Mouse (Mus musculus) megakaryocyte, adult 5-6 weeks (primary cell): ENCODE data around the gene Cs. TPM values are rescaled to one million over a fixed set of nuclear protein-coding genes. Genes with fewer than 3 reads are reported as not detected.

Experiments
- ATAC-seq: 2 replicates; pipeline ENCODE4 v1.8.0; 2016; ENCODE audit warnings: mild to moderate bottlenecking, inconsistent platforms; ENCODE audit not compliant: poor library complexity, severe bottlenecking
- total RNA-seq, 2 experiments: library from RNA; stranded (forward) in 1 of 2; stranded (reverse) in 1 of 2; fragments of 153-499, 151-499 nt in 1 of 2; fragments of 221-1000, 200-1000 nt in 1 of 2; gene quantifications; 2 replicates each; pipeline versions ENCODE4 v1.2.3 to v1.2.4; 2015 to 2017

Gene Cs
- total RNA-seq, 2 experiments from 2014 or later: 95.0 to 160 TPM

DNA sequence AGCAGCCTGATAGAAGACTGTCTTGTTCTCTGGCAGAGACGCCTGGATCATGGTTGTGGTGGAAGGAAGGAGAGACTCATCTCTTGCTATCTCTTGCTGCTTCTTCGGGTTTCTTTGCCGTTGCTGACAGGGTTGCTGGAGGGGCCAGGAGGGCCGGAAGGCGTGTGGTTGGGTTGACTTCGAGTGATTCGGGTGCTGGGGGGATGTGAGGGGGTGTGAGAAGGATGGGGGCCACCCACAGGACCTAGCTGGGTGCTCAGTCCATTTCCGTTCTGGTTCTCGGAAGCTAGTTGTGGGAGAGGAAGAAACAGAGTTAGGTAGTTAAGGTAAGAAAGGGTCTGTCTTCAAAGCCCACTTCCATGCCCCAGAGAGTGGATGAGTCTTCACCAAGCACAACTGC lies 64.1 kb downstream of the Cs start:
- ATAC-seq: no peak

DNA sequence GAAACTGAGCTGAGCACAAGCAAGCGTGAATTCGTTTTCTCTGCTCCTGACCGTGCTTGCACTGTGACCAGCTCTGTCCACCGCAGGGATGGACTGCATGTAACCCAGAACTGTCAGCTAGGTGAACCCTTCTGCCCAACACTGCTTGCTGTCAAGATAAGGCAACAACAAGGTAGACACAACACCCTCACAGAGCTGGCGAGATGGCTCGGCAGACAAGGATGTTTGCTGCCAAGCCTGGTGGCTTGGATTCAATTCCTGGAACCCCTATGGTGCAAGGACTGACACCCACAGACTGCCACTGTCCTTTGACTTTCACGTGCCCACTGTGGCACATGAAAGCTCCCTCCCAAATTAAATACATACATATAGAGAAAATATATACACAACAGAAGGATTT lies 66.4 kb downstream of the Cs start:
- ATAC-seq: no peak

DNA sequence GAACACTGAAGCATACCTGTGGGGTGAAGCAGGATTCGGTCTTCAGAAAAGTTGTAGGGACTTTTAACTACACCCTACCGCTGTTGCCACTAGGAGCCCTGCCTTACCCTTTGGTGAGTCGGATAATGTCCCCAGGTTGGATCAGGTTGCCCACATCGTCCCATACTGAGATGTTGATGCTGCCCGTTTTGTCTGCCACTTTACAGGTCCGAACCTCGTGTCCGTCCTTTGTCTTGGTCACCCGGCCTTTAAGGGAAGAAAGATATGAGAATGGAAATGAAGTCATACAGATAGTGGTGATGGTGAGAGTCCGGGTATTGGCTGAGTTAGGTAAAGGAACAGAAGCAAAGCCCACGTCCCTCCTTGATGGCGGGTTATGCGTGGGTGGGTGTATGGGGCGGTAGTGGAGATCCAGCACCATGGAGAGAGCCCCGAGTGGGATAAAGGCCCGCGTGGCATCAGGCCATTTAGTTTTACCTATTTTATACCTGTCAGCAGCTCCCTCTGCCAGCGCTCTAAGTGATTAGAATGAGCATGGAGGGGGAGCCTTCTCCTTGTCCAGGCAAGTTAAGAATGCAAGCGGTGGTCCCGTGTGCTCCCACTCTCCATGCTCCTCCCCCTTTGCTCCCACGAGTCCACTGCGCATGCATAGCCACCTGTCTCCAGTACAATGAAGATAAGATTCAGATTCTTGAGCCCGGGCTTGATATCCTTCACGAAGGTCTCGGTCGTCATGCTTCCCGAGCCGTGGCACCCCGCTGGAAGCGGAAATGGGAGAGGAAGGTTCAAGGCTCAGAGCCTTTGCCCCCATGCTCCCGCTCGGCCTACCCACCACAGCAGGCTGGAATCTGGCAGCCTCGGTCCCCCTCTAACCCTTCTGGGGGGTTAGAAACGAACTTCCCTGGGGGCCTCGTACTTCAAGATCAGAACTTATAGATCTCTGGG lies 71.3 kb downstream of the Cs start:
- ATAC-seq: no peak

DNA sequence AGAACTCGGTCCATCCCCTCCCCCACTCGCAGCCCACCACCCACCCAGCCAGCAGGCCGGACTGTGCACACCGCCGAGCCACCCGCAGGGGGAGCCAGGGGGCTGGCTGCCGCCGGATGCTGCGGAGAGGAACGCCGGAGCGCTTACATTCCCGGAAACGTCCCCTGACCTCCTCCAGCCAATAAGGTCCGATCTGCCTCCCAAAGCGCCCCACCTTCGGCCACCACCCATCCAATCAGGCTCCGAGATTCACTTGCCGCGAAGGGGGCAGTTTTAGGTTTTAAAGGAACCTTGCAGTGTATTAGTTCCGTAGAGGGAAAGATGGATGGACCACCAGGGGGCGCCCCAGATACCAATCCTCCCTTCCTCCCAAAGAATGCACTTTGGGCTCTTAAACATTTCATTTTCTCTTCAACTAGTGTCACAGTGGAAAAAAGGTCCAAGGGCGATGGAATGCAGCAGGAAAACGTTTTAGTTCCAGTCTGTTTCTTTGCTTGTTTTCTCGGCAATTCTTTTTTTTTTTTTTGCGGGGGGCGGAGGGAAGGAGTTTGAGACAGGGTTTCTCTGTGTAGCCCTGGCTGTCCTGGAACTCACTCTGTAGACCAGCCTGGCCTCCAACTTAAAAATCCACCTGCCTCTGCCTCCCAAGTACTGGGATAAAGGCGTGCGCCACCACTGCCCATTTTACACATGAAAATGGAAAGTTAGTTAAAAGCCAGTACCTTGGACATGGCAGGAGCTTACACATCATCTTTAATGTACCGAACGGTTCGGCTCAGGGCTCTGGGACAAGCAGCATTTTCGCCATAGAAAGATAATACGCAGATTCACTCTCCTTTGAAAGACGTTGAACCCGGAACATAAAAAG lies 72.4 kb downstream of the Cs start:
- peak; percentile 86 for ATAC-seq

DNA sequence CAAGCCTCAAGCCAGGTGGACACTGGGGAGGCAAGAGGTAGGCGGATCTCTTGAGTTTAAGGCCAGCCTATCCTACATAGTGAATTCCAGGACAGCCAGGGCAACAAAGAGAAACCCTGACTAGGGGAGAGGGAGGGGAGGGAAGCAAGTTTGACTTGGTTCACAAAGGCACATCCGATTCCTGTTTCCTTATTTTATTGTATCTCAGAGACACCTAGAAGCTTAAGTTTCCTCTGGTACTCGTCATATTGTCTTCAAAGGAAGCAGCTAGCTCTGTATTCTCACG lies 73.0 kb downstream of the Cs start:
- ATAC-seq: no peak

DNA sequence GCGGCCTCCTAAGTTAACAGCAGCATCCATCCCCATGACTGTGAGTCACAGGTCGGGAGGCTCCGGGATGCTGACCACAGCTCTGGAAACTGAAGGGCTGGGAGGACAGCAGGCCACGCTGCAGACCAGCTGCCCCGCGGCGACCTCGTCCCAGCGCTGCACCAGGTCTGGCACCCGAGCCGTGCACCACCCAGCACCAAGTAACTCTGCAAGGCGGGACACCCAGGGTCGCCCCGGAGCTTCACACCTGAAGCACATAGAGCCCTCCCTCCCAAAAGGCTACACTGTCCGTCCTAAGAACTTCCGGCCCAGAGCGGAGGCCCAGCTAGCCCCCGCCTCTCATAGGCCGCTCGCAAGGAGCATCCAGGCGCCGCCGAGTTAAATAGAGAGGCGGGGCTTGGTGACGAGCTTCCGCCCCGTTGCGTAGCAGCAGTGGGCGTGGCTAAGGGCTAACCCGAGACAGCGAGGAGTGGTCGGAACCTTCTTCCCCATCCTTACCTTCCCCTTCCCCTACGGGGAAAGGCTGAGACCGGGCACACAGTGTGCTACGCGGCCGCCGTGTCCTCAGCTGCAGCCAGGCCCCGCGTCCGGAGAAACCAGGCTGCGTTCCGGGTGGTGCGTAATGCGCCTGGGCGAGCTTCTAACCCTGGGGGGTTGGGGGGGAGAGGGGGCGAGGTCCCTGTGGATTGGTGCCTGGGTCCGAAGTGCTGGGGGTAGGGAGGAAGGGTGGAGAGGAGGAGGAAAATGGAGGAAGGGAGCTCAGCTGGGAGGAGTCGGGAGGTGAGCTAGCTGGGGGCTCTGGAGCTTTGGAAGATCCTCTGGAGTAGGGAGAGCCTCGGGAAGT lies 73.9 kb downstream of the Cs start, which contains the start of the genes Nabp2 and Rnf41:
TSS of gene Nabp2 (minus strand) at position 282 of the 844 bp plus-strand sequence.
TSS of gene Rnf41 (plus strand) at position 447 of the 844 bp plus-strand sequence.
- ATAC-seq: peak; percentile 77

DNA sequence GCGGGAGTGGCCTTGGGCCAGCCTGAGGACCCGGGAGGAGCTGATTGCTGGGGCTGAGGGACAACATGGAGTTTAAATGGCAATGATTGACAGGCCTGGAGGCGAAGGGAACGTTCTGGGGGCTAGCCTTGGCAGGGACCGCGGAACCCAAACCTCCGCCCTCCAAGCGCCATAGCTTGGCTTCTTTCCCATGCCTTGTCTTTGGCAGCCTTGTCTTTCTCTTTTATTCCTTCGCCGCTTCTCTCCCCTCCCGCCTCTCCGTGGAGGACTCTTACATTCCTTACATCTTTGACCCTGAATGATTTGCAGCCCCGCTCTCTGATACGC lies 74.5 kb downstream of the Cs start:
- ATAC-seq: no peak

Other genes with a start within 250 kb of the Cs start
- gene Baz2a, start 246.2 kb upstream of the Cs start, total RNA-seq (2015): 51.3 and 53.5 TPM in 2 replicates
- gene Baz2a, start 246.2 kb upstream of the Cs start, total RNA-seq (2017): 21.3 and 27.4 TPM in 2 replicates
- gene Rbms2, start 157.4 kb upstream of the Cs start, total RNA-seq (2015): 2.9 and 4.0 TPM in 2 replicates
- gene Rbms2, start 157.4 kb upstream of the Cs start, total RNA-seq (2017): 1.5 and 5.4 TPM in 2 replicates
- 0.71 TPM in 1 of 2 replicates, not detected in the other for gene Gls2, start 143.3 kb upstream of the Cs start, total RNA-seq (2015)
- gene Gls2, start 143.3 kb upstream of the Cs start, total RNA-seq (2017): not detected in 2 replicates
- 6.5 and 6.9 TPM in 2 replicates for gene Spryd4, start 125.9 kb upstream of the Cs start, total RNA-seq (2015)
- 9.0 and 10.6 TPM in 2 replicates for gene Spryd4, start 125.9 kb upstream of the Cs start, total RNA-seq (2017)
- gene Mip, start 111.9 kb upstream of the Cs start, total RNA-seq (2015): not detected in 2 replicates
- gene Mip, start 111.9 kb upstream of the Cs start, total RNA-seq (2017): 0.33 TPM in 1 of 2 replicates, not detected in the other
- gene Timeless, start 105.7 kb upstream of the Cs start, total RNA-seq (2015): 14.1 and 16.1 TPM in 2 replicates
- 33.2 and 34.2 TPM in 2 replicates for gene Timeless, start 105.7 kb upstream of the Cs start, total RNA-seq (2017)
- gene Apon, start 83.6 kb upstream of the Cs start, total RNA-seq (2015): 0.36 TPM in 1 of 2 replicates, not detected in the other
- gene Apon, start 83.6 kb upstream of the Cs start, total RNA-seq (2017): 1.2 TPM in 1 of 2 replicates, not detected in the other
- gene Apof, start 69.1 kb upstream of the Cs start, total RNA-seq (2015): 0.21 TPM in 1 of 2 replicates, not detected in the other
- gene Apof, start 69.1 kb upstream of the Cs start, total RNA-seq (2017): not detected in 2 replicates
- 25.5 and 28.5 TPM in 2 replicates for gene Stat2, start 67.2 kb upstream of the Cs start, total RNA-seq (2015)
- 20.2 and 33.6 TPM in 2 replicates for gene Stat2, start 67.2 kb upstream of the Cs start, total RNA-seq (2017)
- not detected in 2 replicates for gene Il23a, start 39.0 kb upstream of the Cs start, total RNA-seq (2015)
- gene Il23a, start 39.0 kb upstream of the Cs start, total RNA-seq (2017): 0.12 TPM in 1 of 2 replicates, not detected in the other
- 17.3 and 17.7 TPM in 2 replicates for gene Pan2, start 34.4 kb upstream of the Cs start, total RNA-seq (2015)
- gene Pan2, start 34.4 kb upstream of the Cs start, total RNA-seq (2017): 14.0 and 14.9 TPM in 2 replicates
- gene Cnpy2, start 15.3 kb upstream of the Cs start, total RNA-seq (2015): 73.3 and 78.6 TPM in 2 replicates
- 81.0 and 84.5 TPM in 2 replicates for gene Cnpy2, start 15.3 kb upstream of the Cs start, total RNA-seq (2017)
- 22.6 and 24.4 TPM in 2 replicates for gene Coq10a, start 31.3 kb downstream of the Cs start, total RNA-seq (2015)
- gene Coq10a, start 31.3 kb downstream of the Cs start, total RNA-seq (2017): 14.1 and 19.2 TPM in 2 replicates
- gene Ankrd52, start 39.4 kb downstream of the Cs start, total RNA-seq (2015): 35.2 and 37.0 TPM in 2 replicates
- 9.3 and 13.7 TPM in 2 replicates for gene Ankrd52, start 39.4 kb downstream of the Cs start, total RNA-seq (2017)
- gene Slc39a5, start 63.5 kb downstream of the Cs start, total RNA-seq (2015): not detected in 2 replicates
- not detected in 2 replicates for gene Slc39a5, start 63.5 kb downstream of the Cs start, total RNA-seq (2017)
- 76.8 and 79.3 TPM in 2 replicates for gene Nabp2, start 73.8 kb downstream of the Cs start, total RNA-seq (2015)
- 54.3 and 59.1 TPM in 2 replicates for gene Nabp2, start 73.8 kb downstream of the Cs start, total RNA-seq (2017)
- 16.4 and 17.6 TPM in 2 replicates for gene Rnf41, start 73.9 kb downstream of the Cs start, total RNA-seq (2015)
- gene Rnf41, start 73.9 kb downstream of the Cs start, total RNA-seq (2017): 24.6 and 26.1 TPM in 2 replicates
- gene Smarcc2, start 121.5 kb downstream of the Cs start, total RNA-seq (2015): 73.1 and 82.3 TPM in 2 replicates
- gene Smarcc2, start 121.5 kb downstream of the Cs start, total RNA-seq (2017): 63.1 and 78.4 TPM in 2 replicates
- gene Myl6, start 156.4 kb downstream of the Cs start, total RNA-seq (2015): 1,624 and 1,690 TPM in 2 replicates
- 1,921 and 2,467 TPM in 2 replicates for gene Myl6, start 156.4 kb downstream of the Cs start, total RNA-seq (2017)
- gene Myl6b, start 161.0 kb downstream of the Cs start, total RNA-seq (2015): 3.4 and 5.8 TPM in 2 replicates
- 0.99 and 2.0 TPM in 2 replicates for gene Myl6b, start 161.0 kb downstream of the Cs start, total RNA-seq (2017)
- gene Esyt1, start 188.1 kb downstream of the Cs start, total RNA-seq (2015): 125 and 127 TPM in 2 replicates
- gene Esyt1, start 188.1 kb downstream of the Cs start, total RNA-seq (2017): 266 and 267 TPM in 2 replicates
- gene Zc3h10, start 210.0 kb downstream of the Cs start, total RNA-seq (2015): 6.0 and 8.1 TPM in 2 replicates
- gene Zc3h10, start 210.0 kb downstream of the Cs start, total RNA-seq (2017): 12.9 and 14.5 TPM in 2 replicates
- gene Rpl41, start 211.6 kb downstream of the Cs start, total RNA-seq (2015): 2,152 and 2,213 TPM in 2 replicates
- 1,919 and 2,042 TPM in 2 replicates for gene Rpl41, start 211.6 kb downstream of the Cs start, total RNA-seq (2017)
- 116 TPM in 2 replicates for gene Pa2g4, start 228.3 kb downstream of the Cs start, total RNA-seq (2015)
- gene Pa2g4, start 228.3 kb downstream of the Cs start, total RNA-seq (2017): 90.4 and 95.0 TPM in 2 replicates